Mouse (Mus musculus) megakaryocyte-erythroid progenitor cell, adult 5 weeks (primary cell): ENCODE measurements around the gene Enc1. TPM values are rescaled to one million over a fixed set of nuclear protein-coding genes. Genes with fewer than 3 reads are reported as not detected.

Experiments used
- polyA plus RNA-seq: library from polyadenylated mRNA; stranded (reverse); fragments of >175 nt; gene quantifications from 2 replicates; pipeline ENCODE4 v1.2.3, GENCODE M21; 2012

The Enc1 gene
- 3.2 and 3.4 TPM in 2 replicates for polyA plus RNA-seq

DNA sequence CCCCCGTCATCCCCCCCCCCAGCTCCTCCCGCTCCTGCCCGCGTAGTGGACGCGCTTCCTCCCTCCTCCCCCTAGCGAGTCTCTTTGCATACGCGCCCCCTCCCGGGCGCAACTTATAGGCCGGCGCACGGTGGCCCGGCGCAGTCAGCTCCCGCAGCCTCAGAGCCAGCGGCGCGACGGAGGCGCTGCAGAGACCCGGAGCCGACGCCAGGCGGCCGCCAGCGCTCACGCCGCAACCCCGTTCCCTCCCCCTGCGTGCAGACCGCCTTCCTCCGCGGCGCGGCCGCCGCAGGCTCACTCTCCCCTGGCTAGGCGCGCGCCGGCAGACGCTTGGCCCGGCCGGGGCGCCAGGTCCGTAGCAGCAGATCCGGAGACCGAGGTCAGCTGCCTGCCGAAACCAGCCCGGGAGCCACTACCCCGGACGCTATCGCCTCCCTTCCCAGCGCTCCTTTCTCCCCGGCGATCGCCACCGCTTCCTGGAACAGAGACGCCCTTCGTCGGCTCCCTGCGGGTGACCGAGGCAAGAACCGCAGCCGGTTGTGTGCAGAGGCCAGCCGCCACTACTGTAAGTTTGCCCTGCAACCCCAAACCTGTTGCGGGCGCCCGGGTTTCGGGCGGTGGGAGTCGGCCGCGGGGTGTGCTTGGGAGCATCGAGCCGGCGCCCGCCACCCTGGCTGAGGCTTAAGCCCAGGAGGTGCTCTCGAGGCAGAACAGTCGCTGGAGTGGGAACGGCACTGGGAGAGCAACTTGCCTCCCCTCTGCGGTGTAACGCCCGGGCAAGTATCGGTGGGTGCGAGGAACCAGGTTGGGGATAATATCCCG, at the start of gene Enc1:
Gene Enc1, plus strand, starts transcription at position 141 of the 822 bp plus-strand sequence.

DNA sequence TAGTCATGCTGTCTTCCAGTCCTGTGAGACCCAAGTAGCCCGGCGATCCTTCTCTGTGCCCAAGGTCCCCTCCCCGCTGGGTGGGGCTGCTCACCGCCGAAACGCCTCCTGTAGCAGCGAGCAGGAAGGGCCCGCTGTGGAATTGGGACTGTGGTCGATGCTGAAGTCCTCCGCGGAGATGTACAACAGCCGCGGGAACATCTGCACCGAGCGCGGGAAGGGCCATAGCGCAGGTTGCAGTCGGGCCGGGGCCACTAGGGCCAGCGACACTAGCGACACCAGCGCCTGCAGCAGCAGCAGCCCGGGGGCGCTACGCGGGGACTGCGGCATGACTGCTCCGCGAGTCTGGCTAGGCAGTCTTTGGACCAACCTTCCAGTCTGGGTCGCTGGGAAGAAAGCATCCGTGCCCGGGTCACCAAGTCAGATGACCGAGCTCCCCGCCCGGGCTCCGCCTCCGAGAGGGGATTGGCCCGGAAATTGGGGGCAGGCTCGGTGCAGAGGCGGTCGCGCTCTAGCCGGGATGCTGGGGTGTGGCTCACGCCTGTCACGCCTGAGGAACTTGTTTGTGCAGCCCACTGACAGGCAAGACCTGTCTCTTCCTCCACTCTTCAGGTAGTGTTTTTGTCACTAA, 42.9 kb upstream of the Enc1 start, which contains the start of gene Hexb:
Gene Hexb, minus strand, starts transcription at position 426 of the 631 bp plus-strand sequence.

Other genes with a start within 250 kb of the Enc1 start
- not detected in 2 replicates for gene 1700029F12Rik, start 206.7 kb upstream of the Enc1 start, polyA plus RNA-seq
- gene Fam169a, start 173.8 kb upstream of the Enc1 start, polyA plus RNA-seq: 0.03 and 0.05 TPM in 2 replicates
- gene Gm6169, start 141.9 kb upstream of the Enc1 start, polyA plus RNA-seq: 0.13 TPM in 1 of 2 replicates, not detected in the other
- gene Gfm2, start 103.2 kb upstream of the Enc1 start, polyA plus RNA-seq: 13.9 and 15.2 TPM in 2 replicates
- gene Nsa2, start 103.2 kb upstream of the Enc1 start, polyA plus RNA-seq: 22.8 and 28.8 TPM in 2 replicates
- 12.2 and 12.3 TPM in 2 replicates for gene Hexb, start 42.7 kb upstream of the Enc1 start, polyA plus RNA-seq